Mouse (Mus musculus): ENCODE measurements around the gene Nudt3.

DNA sequence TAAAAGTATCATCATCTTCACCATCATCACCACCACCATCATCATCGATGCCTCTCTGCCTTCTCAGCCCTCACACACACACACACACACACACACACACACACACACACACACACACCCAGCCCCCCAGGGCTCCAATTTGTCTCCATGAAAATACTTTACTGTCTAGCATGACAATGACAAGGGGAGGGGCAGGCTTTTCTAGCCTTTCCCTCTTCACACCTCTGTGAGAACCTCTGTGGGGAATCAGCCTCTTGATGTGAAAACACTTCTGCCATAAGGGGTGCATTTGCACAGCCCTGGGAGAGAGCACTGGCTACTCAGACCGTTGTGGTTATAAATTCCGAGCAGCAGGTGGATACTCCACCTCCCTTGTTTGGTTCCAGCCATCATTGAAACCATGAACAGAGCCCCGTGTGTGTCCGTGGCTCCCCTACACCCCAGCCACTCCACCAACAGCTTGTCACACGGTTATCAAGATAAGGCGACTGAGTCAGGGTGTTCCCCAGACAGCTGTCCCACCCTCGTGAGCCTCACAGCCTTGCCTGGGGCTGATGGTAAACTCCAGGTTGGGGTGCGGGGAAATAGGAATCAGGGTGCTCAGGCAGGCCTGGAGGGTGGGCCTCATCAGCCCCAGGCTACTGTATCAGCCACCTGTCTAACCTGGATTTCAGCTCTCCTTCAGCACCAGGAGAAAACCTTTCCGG is 30.1 kb upstream of the Nudt3 start:
- TF ChIP-seq CTCF (IDR thresholded peaks at IDR 0.05; ENCODE audit: low read depth, low read length) (no peak), POLR2A (IDR thresholded peaks at IDR 0.05; ENCODE audit: borderline replicate concordance, low read depth, low read length) (no peak)

Data from bone marrow macrophage, adult 2 months (primary cell).